ENCODE assay signal across 8 mouse cellular contexts in the genomic region with DNA sequence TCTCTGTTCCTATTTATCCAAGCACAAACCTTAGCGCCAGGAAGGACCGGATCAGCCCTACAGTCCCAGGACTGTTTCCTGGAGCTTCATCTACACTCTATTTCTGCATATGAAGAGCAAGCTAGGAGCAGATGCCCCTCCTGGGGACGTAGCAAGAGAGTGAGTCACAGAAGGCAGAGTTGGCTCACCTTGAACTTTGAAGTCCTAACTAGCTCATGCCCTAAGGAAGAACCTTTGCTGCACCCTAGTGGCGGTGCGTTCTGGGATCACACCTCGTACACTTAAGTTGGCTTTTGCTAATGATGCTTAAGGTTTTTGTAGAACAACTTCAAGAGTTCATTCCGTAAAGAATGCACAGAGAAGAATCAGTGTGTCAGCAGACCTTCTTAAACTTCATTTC. TPM values are rescaled to one million over a fixed set of nuclear protein-coding genes. Genes with fewer than 3 reads are reported as not detected.
DNase-seq lines count a peak whose midpoint lies in the region; ATAC-seq lines count a peak whose summit lies in the region.

No protein-coding gene starts in this region.

- H3K4me1 ChIP-seq in forebrain, embryonic 14.5 days (ENCODE audit: control insufficient read depth, insufficient read depth, low read length): no peaks in the 10 kb centered on the region
- H3K4me1 ChIP-seq in forebrain, embryonic 16.5 days (replicated peaks; ENCODE audit: control insufficient read depth, insufficient read depth, low read length): no peaks in the 10 kb centered on the region

- H3K27ac ChIP-seq in forebrain, embryonic 14.5 days (ENCODE audit: low read depth, low read length): no peak overlapping the region
- H3K27ac ChIP-seq in forebrain, embryonic 16.5 days (ENCODE audit: low read length): no peak overlapping the region

- no peak for ATAC-seq in forebrain, embryonic 14.5 days
- no peak for ATAC-seq in forebrain, embryonic 16.5 days
- 0 out of 2 replicates have a peak, but pooled peaks have one; percentile 37 for ATAC-seq in megakaryocyte-erythroid progenitor cell, adult 5-6 weeks (replicated peaks; ENCODE audit: low FRiP score, low TSS enrichment, poor library complexity, severe bottlenecking)

- no peak overlapping the region for H3K4me2 ChIP-seq in forebrain, embryonic 14.5 days (ENCODE audit: low read length)
- no peak overlapping the region for H3K4me2 ChIP-seq in forebrain, embryonic 16.5 days (ENCODE audit: low read length)

- no peaks in the 10 kb centered on the region for H3K36me3 ChIP-seq in forebrain, embryonic 14.5 days (ENCODE audit: control insufficient read depth, insufficient read depth, low read length)
- no peaks in the 10 kb centered on the region for H3K36me3 ChIP-seq in forebrain, embryonic 16.5 days (ENCODE audit: control insufficient read depth, insufficient read depth)

- no peaks in the 10 kb centered on the region for H3K27me3 ChIP-seq in forebrain, embryonic 14.5 days (replicated peaks; ENCODE audit: control insufficient read depth, insufficient read depth, low read length)
- H3K27me3 ChIP-seq in forebrain, embryonic 16.5 days (replicated peaks; ENCODE audit: control insufficient read depth, insufficient read depth, low read length): no peaks in the 10 kb centered on the region

- 20% methylated on average over 7 of the region's 7 CpGs for WGBS in forebrain, embryonic 14.5 days
- 23% methylated on average over 7 of the region's 7 CpGs for WGBS in forebrain, embryonic 16.5 days

- no peaks in the 10 kb centered on the region for H3K9me3 ChIP-seq in forebrain, embryonic 14.5 days (replicated peaks; ENCODE audit: control insufficient read depth, low read length)
- H3K9me3 ChIP-seq in forebrain, embryonic 16.5 days (ENCODE audit: control insufficient read depth, low read length): no peaks in the 10 kb centered on the region

- H3K4me3 ChIP-seq in forebrain, embryonic 14.5 days (ENCODE audit: low read depth, low read length): no peak overlapping the region
- no peak overlapping the region for H3K4me3 ChIP-seq in forebrain, embryonic 16.5 days (replicated peaks; ENCODE audit: low read length)

- H3K9ac ChIP-seq in forebrain, embryonic 14.5 days (ENCODE audit: low read length): no peak overlapping the region
- H3K9ac ChIP-seq in forebrain, embryonic 16.5 days (replicated peaks; ENCODE audit: low read depth, low read length): no peak overlapping the region

- DNase-seq in forebrain, embryonic 14.5 days (ENCODE audit: low spot score): peak; percentile 53
- peak; percentile 14 for DNase-seq in ovary, postnatal 14 days (ENCODE audit: low spot score)
- DNase-seq in ovary, postnatal 10 days (ENCODE audit: low spot score): no peak
- peak; percentile 25 for DNase-seq in c-Kit-positive CD71-negative TER-119-negative erythroid progenitor cells, embryonic 14.5 days (ENCODE audit: low read depth)
- DNase-seq in kidney, adult 9 months: peak; percentile 75
- DNase-seq in spleen, adult 12 weeks (ENCODE audit: low spot score): no peak

RNA-seq across cellular contexts. Expression of gene Atic, which starts 25.3 kb away (rescaled TPM):
- 41.4 and 43.0 TPM in 2 replicates for polyA plus RNA-seq in forebrain, embryonic 14.5 days (2014; fragmentation: Nextera tagmentation; extraction: Ambion mirVana)
- 35.8 and 37.3 TPM in 2 replicates for polyA plus RNA-seq in forebrain, embryonic 16.5 days (2015; fragmentation: Nextera tagmentation; extraction: Ambion mirVana)
- 132 and 191 TPM in 2 replicates for total RNA-seq in megakaryocyte-erythroid progenitor cell, adult 5-6 weeks (2014; fragmentation: Nextera tagmentation)
- total RNA-seq in megakaryocyte-erythroid progenitor cell, adult 5-6 weeks (2017): 308 and 387 TPM in 2 replicates

Comparison
In these comparisons a context has a peak if more than half of its experiments do, and no peak if none do; other contexts are left out.
1. DNase-seq: peak in forebrain, embryonic 14.5 days (single experiment), ovary, postnatal 14 days (single experiment), c-Kit-positive CD71-negative TER-119-negative erythroid progenitor cells, embryonic 14.5 days (single experiment) and kidney, adult 9 months (single experiment); none in ovary, postnatal 10 days (single experiment) and spleen, adult 12 weeks (single experiment).